Mouse (Mus musculus) heart, embryonic 14.5 days (tissue): ENCODE data around the gene Mapkapk2. TPM values are rescaled to one million over a fixed set of nuclear protein-coding genes. Genes with fewer than 3 reads are reported as not detected.

ENCODE experiments used
- ATAC-seq: fragments of 200-750 bp; cut with Nextera tagmentation; 2 replicates; pipeline ENCODE4 v1.8.0; 2017; ENCODE audit warnings: low read depth, moderate TSS enrichment; ENCODE audit not compliant: insufficient number of reproducible peaks, insufficient read depth, low FRiP score
- H3K27ac ChIP-seq, 2 experiments: fragments of 200-500 bp in 1 of 2; fragments of 300-500 bp in 1 of 2; sonication (generic) in 1 of 2; replicated peaks in 1 of 2; 2 replicates each; pipeline ENCODE4 v1.5.1; 2012 to 2014; ENCODE audit warnings: low read depth in 2 of 2, low read length in 2 of 2, control low read depth in 1 of 2, mild to moderate bottlenecking in 1 of 2, mixed read lengths in 1 of 2; ENCODE audit not compliant: control insufficient read depth in 1 of 2, insufficient read depth in 1 of 2
- H3K27me3 ChIP-seq: fragments of 300-500 bp; sonication (generic); 2 replicates; pipeline ENCODE4 v1.6.1; 2014; ENCODE audit warnings: mild to moderate bottlenecking, low read length, control low read depth; ENCODE audit not compliant: control insufficient read depth, insufficient read depth
- H3K36me3 ChIP-seq: fragments of 300-500 bp; sonication (generic); 2 replicates; pipeline ENCODE4 v1.6.1; 2014; ENCODE audit warnings: mild to moderate bottlenecking, control low read depth, low read length, mixed read lengths; ENCODE audit not compliant: control insufficient read depth, insufficient read depth
- H3K4me1 ChIP-seq, 2 experiments: fragments of 200-500 bp in 1 of 2; fragments of 300-500 bp in 1 of 2; sonication (generic) in 1 of 2; 2 replicates each; pipeline ENCODE4 v1.6.1; 2012 to 2014; ENCODE audit warnings: low read length in 2 of 2, control low read depth in 1 of 2, mixed read lengths in 1 of 2; ENCODE audit not compliant: control insufficient read depth in 2 of 2, insufficient read depth in 2 of 2
- H3K4me2 ChIP-seq: fragments of 300-500 bp; sonication (generic); 2 replicates; pipeline ENCODE4 v1.6.1; 2014; ENCODE audit warnings: mild to moderate bottlenecking, low read length
- H3K4me3 ChIP-seq, 2 experiments: fragments of 200-500 bp in 1 of 2; fragments of 300-500 bp in 1 of 2; sonication (generic) in 1 of 2; 2 replicates each; pipeline ENCODE4 v1.5.1; 2012 to 2014; ENCODE audit warnings: low read length in 2 of 2, mild to moderate bottlenecking in 2 of 2, control low read depth in 1 of 2, low read depth in 1 of 2, moderate library complexity in 1 of 2; ENCODE audit not compliant: control insufficient read depth in 1 of 2, insufficient read depth in 1 of 2
- H3K9ac ChIP-seq: fragments of 300-500 bp; sonication (generic); 2 replicates; pipeline ENCODE4 v1.6.1; 2014; ENCODE audit warnings: mild to moderate bottlenecking, low read length
- H3K9me3 ChIP-seq: fragments of 300-500 bp; sonication (generic); 2 replicates; pipeline ENCODE4 v1.6.1; 2016; ENCODE audit warnings: low read length, control low read depth; ENCODE audit not compliant: control insufficient read depth
- WGBS: fragments of 180-500 bp; shearing (Covaris S2); extraction: QIAGEN DNeasy Blood & Tissue Kit; methylation state at CpG from one replicate; pipeline ENCODE4 v1.1.7; 2014; 5-methylcytosine and 5-hydroxymethylcytosine counted together
- polyA plus RNA-seq: library from polyadenylated mRNA; unstranded; fragments of >200 nt; fragmentation: Nextera tagmentation; extraction: Ambion mirVana; gene quantifications from 2 replicates; pipeline ENCODE4 v1.2.1, GENCODE M21; 2014

Gene Mapkapk2
- polyA plus RNA-seq, 1 experiment from 2014 or later: 96.1 TPM

DNA sequence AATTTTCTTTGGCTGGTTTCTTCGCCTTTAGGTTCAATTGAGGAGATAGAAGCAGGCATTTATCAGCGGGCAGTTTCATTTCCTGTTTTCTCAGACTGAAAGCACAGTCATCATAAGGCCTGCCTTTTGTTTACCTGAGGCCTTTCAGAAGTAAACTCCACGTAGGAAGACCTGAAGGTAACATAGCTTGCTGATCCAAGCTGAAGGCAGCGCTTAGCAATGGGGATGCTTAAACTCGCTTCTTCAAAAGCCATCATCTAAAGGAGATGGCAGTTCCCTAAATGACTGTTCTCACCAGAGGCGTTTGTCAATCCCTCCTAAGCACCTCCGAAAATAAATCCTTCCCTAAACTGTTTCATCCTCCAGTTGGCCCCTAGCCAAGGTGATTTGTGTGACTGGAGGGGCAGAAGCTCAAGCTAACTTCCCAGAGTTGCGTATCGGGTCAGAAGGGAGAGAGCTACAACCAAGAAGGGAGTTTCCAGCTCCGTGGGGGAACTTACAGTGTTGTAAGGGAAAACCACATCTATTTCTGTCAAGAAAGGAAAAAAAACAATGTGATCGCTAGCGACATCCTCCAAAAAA lies 13.0 kb upstream of the Mapkapk2 start:
- Histone ChIP-seq H3K36me3 (no peaks in the 10 kb centered on the region), H3K9me3 (no peaks in the 10 kb centered on the region), H3K4me1 (peaks cover 27 to 57% of the 10 kb centered on the region in 2 experiments), H3K4me3 (no peak overlapping the region), H3K27ac (peak overlapping the region; percentile 35 to 69), H3K4me2 (peak overlapping the region; percentile 37), H3K27me3 (no peaks in the 10 kb centered on the region), H3K9ac (peak overlapping the region; percentile 16; the same call in 1 of the 2 replicates)
- ATAC-seq: no peak
- WGBS: 42% methylated on average over 12 of the region's 12 CpGs

- Histone ChIP-seq H3K27ac (peak overlapping the region; percentile 71 to 78), H3K4me1 (peaks cover 32 to 50% of the 10 kb centered on the region in 2 experiments), H3K27me3 (no peaks in the 10 kb centered on the region), H3K4me3 (no peak overlapping the region), H3K9me3 (no peaks in the 10 kb centered on the region), H3K36me3 (no peaks in the 10 kb centered on the region), H3K4me2 (no peak overlapping the region), H3K9ac (peak overlapping the region; percentile 19; the same call in 1 of the 2 replicates)
- ATAC-seq: 0 out of 2 replicates have a peak, but pooled peaks have one; percentile 55
- WGBS: 36% methylated on average over 10 of the region's 10 CpGs
These were observed 10.1 kb upstream of the Mapkapk2 start for GRCm38 (mm10) chr1:131107575-131108308.

DNA sequence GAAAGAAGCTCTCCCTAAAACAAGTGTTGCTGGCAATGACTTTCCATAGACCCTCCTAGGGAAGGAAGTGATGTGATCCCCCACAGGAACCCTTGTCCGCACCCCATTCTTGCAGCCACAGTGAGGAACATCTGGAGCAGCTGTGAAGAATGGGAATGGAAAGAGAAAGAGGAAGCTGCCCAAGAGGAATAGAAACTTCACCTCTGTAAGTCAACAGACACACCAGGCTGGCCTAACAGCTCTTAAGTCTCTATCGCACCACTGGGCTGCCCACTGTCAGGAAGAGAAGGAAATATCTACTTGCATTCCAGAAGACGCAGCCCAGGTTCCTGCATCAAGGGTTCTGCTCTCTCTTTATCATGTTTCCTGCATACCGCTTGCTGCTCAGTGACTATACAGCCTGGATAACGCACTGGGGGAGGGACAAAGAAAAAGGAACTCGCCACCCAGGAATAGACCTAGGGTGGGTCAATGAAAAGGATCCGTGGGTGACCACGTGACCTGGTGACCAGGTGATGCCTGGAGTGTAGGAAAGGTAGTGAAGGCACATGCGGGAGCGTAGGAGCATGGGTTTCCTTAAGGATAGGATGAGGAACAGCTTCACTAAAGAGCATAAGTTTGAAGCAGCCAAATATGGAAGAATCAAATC lies 6.3 kb upstream of the Mapkapk2 start:
- Histone ChIP-seq H3K4me2 (peak overlapping the region; percentile 18; the same call in 1 of the 2 replicates), H3K27ac (peak overlapping the region in 1 of 2 experiments; percentile 11; a peak in 1 of 4 replicates), H3K4me3 (no peak overlapping the region), H3K9me3 (no peaks in the 10 kb centered on the region), H3K4me1 (peaks cover 18 to 23% of the 10 kb centered on the region in 2 experiments), H3K27me3 (no peaks in the 10 kb centered on the region), H3K36me3 (no peaks in the 10 kb centered on the region), H3K9ac (no peak overlapping the region)
- WGBS: 40% methylated on average over 10 of the region's 10 CpGs
- ATAC-seq: 0 out of 2 replicates have a peak, but pooled peaks have one; percentile 10

DNA sequence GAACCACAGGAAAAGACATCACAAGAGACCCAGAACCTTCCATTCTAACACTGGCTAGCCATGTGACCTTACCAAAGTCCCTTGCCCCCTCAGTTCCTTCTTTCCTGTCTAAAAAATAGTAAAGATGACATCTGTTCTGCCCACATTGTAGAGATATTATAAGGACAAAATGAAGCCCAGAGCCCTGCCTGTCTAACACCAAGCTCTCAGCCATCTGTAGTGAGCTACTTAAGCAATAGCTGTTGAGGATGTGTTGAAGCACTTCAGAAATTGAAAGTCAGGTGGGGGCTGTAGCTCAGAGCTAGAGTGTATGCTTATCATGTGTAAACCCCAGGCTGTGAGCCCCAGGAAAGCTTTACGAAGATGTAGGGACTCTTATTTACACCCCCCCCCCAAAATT lies 3.2 kb upstream of the Mapkapk2 start:
- Histone ChIP-seq H3K27me3 (no peaks in the 10 kb centered on the region), H3K9me3 (no peaks in the 10 kb centered on the region), H3K27ac (no peak overlapping the region), H3K4me1 (peaks cover 9 to 18% of the 10 kb centered on the region in 2 experiments), H3K36me3 (no peaks in the 10 kb centered on the region), H3K4me2 (no peak overlapping the region), H3K9ac (no peak overlapping the region), H3K4me3 (no peak overlapping the region)
- ATAC-seq: no peak
- 53% methylated on average over 1 of the region's 1 CpGs for WGBS

- Histone ChIP-seq H3K27ac (peak overlapping the region; percentile 97 to 98), H3K4me2 (peak overlapping the region; percentile 78), H3K27me3 (no peaks in the 10 kb centered on the region), H3K4me1 (peaks cover 27 to 44% of the 10 kb centered on the region in 2 experiments), H3K36me3 (peaks cover 8% of the 10 kb centered on the region; the same call in 1 of the 2 replicates), H3K9me3 (no peaks in the 10 kb centered on the region), H3K4me3 (peak overlapping the region; percentile 97 to 99), H3K9ac (peak overlapping the region; percentile 97)
- under 1% methylated on average over 90 of the region's 98 CpGs for WGBS
- ATAC-seq: peak; percentile 66
These were observed 575 bp downstream of the Mapkapk2 start for GRCm38 (mm10) chr1:131096803-131097699.

GRCm38 (mm10) chr1:131096132-131096695 lies 1.4 kb downstream of the Mapkapk2 start:
- ATAC-seq: no peak
- Histone ChIP-seq H3K4me1 (peaks cover 33 to 52% of the 10 kb centered on the region in 2 experiments), H3K9ac (peak overlapping the region; percentile 97), H3K4me3 (peak overlapping the region; percentile 97 to 99), H3K4me2 (peak overlapping the region; percentile 78), H3K27ac (peak overlapping the region; percentile 97 to 98), H3K9me3 (no peaks in the 10 kb centered on the region), H3K36me3 (peaks cover 8% of the 10 kb centered on the region; the same call in 1 of the 2 replicates), H3K27me3 (no peaks in the 10 kb centered on the region)
- 6% methylated on average over 9 of the region's 9 CpGs for WGBS
